ENCODE assay signal across 12 mouse cellular contexts in the genomic region with DNA sequence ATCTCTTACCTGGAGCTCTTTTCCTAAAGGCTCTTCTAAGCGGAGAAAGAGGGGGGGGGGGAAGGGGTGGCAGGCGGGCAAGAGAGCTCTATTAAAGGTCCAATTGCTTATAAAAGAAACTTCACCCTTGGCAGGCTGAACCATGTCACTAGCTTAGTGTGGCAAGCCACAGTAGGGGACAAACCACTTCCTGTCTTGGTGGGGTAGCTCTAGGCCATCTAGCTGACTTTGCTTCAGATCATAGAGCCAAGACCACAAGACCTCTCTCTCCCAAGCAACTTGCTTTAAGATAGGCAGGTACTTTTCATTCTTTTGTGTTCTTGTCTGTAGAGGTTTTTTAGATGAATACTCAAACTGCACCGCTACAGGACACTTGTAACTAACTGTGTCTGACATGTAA. TPM values are rescaled to one million over a fixed set of nuclear protein-coding genes. Genes with fewer than 3 reads are reported as not detected.
DNase-seq lines count a peak whose midpoint lies in the region; ATAC-seq and TF ChIP-seq lines count a peak whose summit lies in the region.
"Had no signal": no experiment of that assay in that cellular context is flagged by ENCODE, and none has a peak within 500 bp of the region (broad histone marks: within the 10 kb centered on the region; RNA-seq: fewer than 3 reads in every experiment).

No protein-coding gene starts in this region.

- no peak overlapping the region for H3K27ac ChIP-seq in midbrain, embryonic 16.5 days (ENCODE audit: low read length)
- H3K27ac ChIP-seq in hindbrain, embryonic 14.5 days: no peak overlapping the region
- H3K27ac ChIP-seq: limb, embryonic 15.5 days had no signal

- 0 out of 2 replicates have a peak, but pooled peaks have one; percentile 51 for ATAC-seq in G1E (ENCODE audit: extremely low read depth, insufficient number of reproducible peaks, low FRiP score, poor library complexity, severe bottlenecking)
- ATAC-seq in megakaryocyte, adult 5-6 weeks (ENCODE audit: poor library complexity, severe bottlenecking): peak; percentile 74
- ATAC-seq in midbrain, embryonic 16.5 days: no peak
- no peak for ATAC-seq in hindbrain, embryonic 14.5 days (ENCODE audit: low FRiP score)

- intact Hi-C loops in gastrocnemius, postnatal 36 days (cut with DNase I): no loop called here

- WGBS in midbrain, embryonic 16.5 days: 72% methylated on average over 3 of the region's 3 CpGs
- 79% methylated on average over 3 of the region's 3 CpGs for WGBS in hindbrain, embryonic 14.5 days

- H3K4me3 ChIP-seq in G1E (ENCODE audit: low read depth, low read length): no peak overlapping the region
- H3K4me3 ChIP-seq in midbrain, embryonic 16.5 days (ENCODE audit: low read depth, low read length): no peak overlapping the region
- H3K4me3 ChIP-seq in hindbrain, embryonic 14.5 days (replicated peaks; ENCODE audit: low read length): no peak overlapping the region
- H3K4me3 ChIP-seq: limb, embryonic 15.5 days had no signal

- no peak for TF ChIP-seq CTCF in G1E (IDR thresholded peaks at IDR 0.05; ENCODE audit: low read depth, low read length)

- H3K4me2 ChIP-seq in midbrain, embryonic 16.5 days (ENCODE audit: low read length): no peak overlapping the region
- H3K4me2 ChIP-seq in hindbrain, embryonic 14.5 days (replicated peaks): no peak overlapping the region
- H3K4me2 ChIP-seq: limb, embryonic 15.5 days had no signal

- peak; percentile 18 for DNase-seq in lung, postnatal 10 days
- DNase-seq in lung, postnatal 14 days: no peak
- DNase-seq in G1E (ENCODE audit: low spot score): peak; percentile 18
- peak; percentile 37 for DNase-seq in thymus, postnatal 25 days
- DNase-seq in hindbrain, embryonic 14.5 days (ENCODE audit: low spot score): no peak
- no peak for DNase-seq in gastrocnemius, postnatal 36 days
- DNase-seq: cerebellum, postnatal 10 days; heart, postnatal 4 days; midbrain, embryonic 14.5 days had no signal

- no peaks in the 10 kb centered on the region for H3K27me3 ChIP-seq in G1E (ENCODE audit: insufficient read depth, low read length)
- H3K27me3 ChIP-seq in midbrain, embryonic 16.5 days (ENCODE audit: control insufficient read depth, insufficient read depth, low read depth, low read length): no peaks in the 10 kb centered on the region
- no peaks in the 10 kb centered on the region for H3K27me3 ChIP-seq in hindbrain, embryonic 14.5 days (ENCODE audit: control insufficient read depth, insufficient read depth, low read length)
- H3K27me3 ChIP-seq: limb, embryonic 15.5 days had no signal

- H3K4me1 ChIP-seq in G1E (ENCODE audit: insufficient read depth, low read depth, low read length): peaks cover 32% of the 10 kb centered on the region
- H3K4me1 ChIP-seq in midbrain, embryonic 16.5 days (ENCODE audit: control insufficient read depth, insufficient read depth, low read length): peaks cover 9% of the 10 kb centered on the region; the same call in 1 of the 2 replicates
- H3K4me1 ChIP-seq in hindbrain, embryonic 14.5 days (replicated peaks; ENCODE audit: control insufficient read depth, insufficient read depth, low read length): no peaks in the 10 kb centered on the region
- H3K4me1 ChIP-seq: limb, embryonic 15.5 days had no signal

- H3K36me3 ChIP-seq in G1E (replicated peaks): peaks cover 32% of the 10 kb centered on the region
- peaks cover 16% of the 10 kb centered on the region for H3K36me3 ChIP-seq in midbrain, embryonic 16.5 days (ENCODE audit: control insufficient read depth, insufficient read depth, low read length)
- H3K36me3 ChIP-seq in hindbrain, embryonic 14.5 days (replicated peaks; ENCODE audit: control insufficient read depth, insufficient read depth): peaks cover 27% of the 10 kb centered on the region

- no peak overlapping the region for H3K9ac ChIP-seq in midbrain, embryonic 16.5 days (ENCODE audit: low read depth, low read length)
- no peak overlapping the region for H3K9ac ChIP-seq in hindbrain, embryonic 14.5 days
- H3K9ac ChIP-seq: limb, embryonic 15.5 days had no signal

- H3K9me3 ChIP-seq in G1E (replicated peaks): no peaks in the 10 kb centered on the region
- no peaks in the 10 kb centered on the region for H3K9me3 ChIP-seq in midbrain, embryonic 16.5 days (replicated peaks; ENCODE audit: control insufficient read depth, low read length, poor library complexity, severe bottlenecking)
- no peaks in the 10 kb centered on the region for H3K9me3 ChIP-seq in hindbrain, embryonic 14.5 days (ENCODE audit: control insufficient read depth, low read length)
- H3K9me3 ChIP-seq: limb, embryonic 15.5 days had no signal

RNA-seq across cellular contexts. Expression of gene Pogz, which starts 14.4 kb away (rescaled TPM):
- total RNA-seq in G1E (2014; fragmentation: Nextera tagmentation): 113 and 138 TPM in 2 replicates
- 19.6 and 19.8 TPM in 2 replicates for total RNA-seq in G1E (2017)
- polyA plus RNA-seq in G1E (2012): 124 and 147 TPM in 2 replicates
- total RNA-seq in megakaryocyte, adult 5-6 weeks (2015): 28.8 and 41.8 TPM in 2 replicates
- total RNA-seq in megakaryocyte, adult 5-6 weeks (2017): 12.1 and 14.4 TPM in 2 replicates
- polyA plus RNA-seq in midbrain, embryonic 16.5 days (2015; fragmentation: Nextera tagmentation; extraction: Ambion mirVana): 21.1 and 23.5 TPM in 2 replicates
- 23.8 and 24.1 TPM in 2 replicates for polyA plus RNA-seq in hindbrain, embryonic 14.5 days (2014; fragmentation: Nextera tagmentation; extraction: Ambion mirVana)
- total RNA-seq in gastrocnemius, postnatal 36 days (2021): 10 to 100 TPM; 12.3 to 14.5 TPM

RNA-seq across cellular contexts. Expression of gene Psmb4, which starts 35.0 kb away (rescaled TPM):
- total RNA-seq in G1E (2014; fragmentation: Nextera tagmentation) (185 and 255 TPM in 2 replicates), G1E (2017) (408 and 449 TPM in 2 replicates)
- polyA plus RNA-seq in G1E (2012): 273 and 326 TPM in 2 replicates
- total RNA-seq in megakaryocyte, adult 5-6 weeks (2015): 344 and 379 TPM in 2 replicates
- 179 and 223 TPM in 2 replicates for total RNA-seq in megakaryocyte, adult 5-6 weeks (2017)
- polyA plus RNA-seq in midbrain, embryonic 16.5 days (2015; fragmentation: Nextera tagmentation; extraction: Ambion mirVana): 322 and 353 TPM in 2 replicates
- 380 and 393 TPM in 2 replicates for polyA plus RNA-seq in hindbrain, embryonic 14.5 days (2014; fragmentation: Nextera tagmentation; extraction: Ambion mirVana)
- total RNA-seq in gastrocnemius, postnatal 36 days (2021): 100 to 1,000 TPM; 189 to 190 TPM

Comparison
In these comparisons a context has a peak if more than half of its experiments do, and no peak if none do; other contexts are left out.
1. DNase-seq: peak in lung, postnatal 10 days (single experiment), G1E (single experiment) and thymus, postnatal 25 days (single experiment); none in lung, postnatal 14 days (single experiment), hindbrain, embryonic 14.5 days (single experiment) and gastrocnemius, postnatal 36 days (0 of 2).
2. ATAC-seq: peak in G1E (single experiment) and megakaryocyte, adult 5-6 weeks (single experiment); none in midbrain, embryonic 16.5 days (single experiment) and hindbrain, embryonic 14.5 days (single experiment).